Mouse (Mus musculus): ENCODE results near the gene Hsf4. TPM values are rescaled to one million over a fixed set of nuclear protein-coding genes. Genes with fewer than 3 reads are reported as not detected.
"Not testable (repeated sequence)": the region's sequence is repeated elsewhere in the genome, so short reads cannot be mapped to it uniquely, and the experiment has no call there.

The Hsf4 gene
- polyA plus RNA-seq, 1 experiment from 2014 or later, result 0.13 TPM

GRCm38 (mm10) chr8:105288231-105288630, 18.6 kb downstream of the Hsf4 start:
- Histone ChIP-seq H3K4me3 (replicated peaks) (0 out of 2 replicates have a peak overlapping the region, but pooled peaks have one; percentile 50), H3K27ac (no peak overlapping the region), H3K9me3 (no peaks in the 10 kb centered on the region), H3K4me1 (replicated peaks) (peaks cover 26% of the 10 kb centered on the region), H3K9ac (replicated peaks) (no peak overlapping the region), H3K27me3 (peaks cover 23% of the 10 kb centered on the region), H3K36me3 (peaks cover 19% of the 10 kb centered on the region), H3K4me2 (peak overlapping the region; percentile 83)
- ATAC-seq (ENCODE audit: insufficient number of reproducible peaks, insufficient read depth, low FRiP score, low TSS enrichment, low read depth), result no peak
- WGBS, result 85% methylated on average over 5 of the region's 5 CpGs

DNA sequence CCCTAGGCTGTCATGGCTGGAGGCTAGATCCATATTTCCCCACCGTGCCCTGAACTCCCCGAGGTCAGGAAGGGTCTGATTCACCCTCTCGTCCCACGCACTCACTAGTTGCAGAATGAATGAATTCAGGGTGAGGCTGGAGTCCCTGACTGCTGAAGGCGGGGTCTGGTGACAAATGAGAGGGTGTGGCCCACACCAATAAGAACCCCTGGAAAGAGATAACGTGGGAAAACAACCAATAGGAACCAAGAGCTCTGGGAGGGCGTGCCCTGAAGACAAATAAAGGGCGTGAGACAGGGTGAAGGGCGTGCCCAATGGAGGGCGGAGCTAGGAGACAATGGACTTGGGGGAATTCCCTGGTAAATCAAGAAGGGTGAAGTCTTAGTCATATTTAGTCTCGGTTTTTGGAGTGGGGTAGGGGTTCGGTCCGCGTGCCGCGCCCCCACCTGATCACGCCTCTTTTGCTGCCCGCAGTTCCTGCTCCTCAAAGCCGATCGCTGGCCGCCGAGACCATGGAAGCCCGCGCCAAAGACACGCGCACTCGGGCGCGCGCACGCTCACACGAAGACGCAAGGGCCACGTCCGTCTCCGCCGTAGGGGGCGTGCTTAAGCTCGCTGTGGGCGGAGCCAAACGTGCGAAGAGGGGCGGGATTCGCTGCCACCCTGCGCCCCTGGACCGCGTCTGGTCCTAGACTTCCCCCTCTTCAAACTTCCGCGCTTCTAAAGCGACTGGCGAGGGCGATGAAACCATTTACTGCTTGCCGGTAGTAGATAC, 19.5 kb downstream of the Hsf4 start:
- H3K9ac ChIP-seq (replicated peaks), result peak overlapping the region; percentile 56
- 1% methylated on average over 53 of the region's 53 CpGs for WGBS
- H3K36me3 ChIP-seq, result peaks cover 17% of the 10 kb centered on the region
- H3K27ac ChIP-seq, result peak overlapping the region; percentile 58
- ATAC-seq (ENCODE audit: insufficient number of reproducible peaks, insufficient read depth, low FRiP score, low TSS enrichment, low read depth), result peak; percentile 86
- peak overlapping the region; percentile 50 for H3K4me3 ChIP-seq (replicated peaks)
- peaks cover 27% of the 10 kb centered on the region for H3K27me3 ChIP-seq
- peaks cover 26% of the 10 kb centered on the region for H3K4me1 ChIP-seq (replicated peaks)
- peak overlapping the region; percentile 83 for H3K4me2 ChIP-seq
- H3K9me3 ChIP-seq, result no peaks in the 10 kb centered on the region

- WGBS, result 2% methylated on average over 43 of the region's 43 CpGs
- Histone ChIP-seq H3K4me3 (replicated peaks) (peak within 1 kb of the TSS; percentile 50), H3K9me3 (no peaks in the 10 kb centered on the region), H3K27ac (peak within 1 kb of the TSS; percentile 58), H3K9ac (replicated peaks) (peak within 1 kb of the TSS; percentile 56), H3K4me1 (replicated peaks) (peaks cover 26% of the 10 kb centered on the region), H3K27me3 (peaks cover 22% of the 10 kb centered on the region), H3K4me2 (peak within 1 kb of the TSS; percentile 83), H3K36me3 (peaks cover 12% of the 10 kb centered on the region)
- ATAC-seq (ENCODE audit: insufficient number of reproducible peaks, insufficient read depth, low FRiP score, low TSS enrichment, low read depth), result peak; percentile 23
Measured at GRCm38 (mm10) chr8:105289805-105290460, 20.3 kb downstream of the Hsf4 start, which contains the start of gene 4931428F04Rik. Gene 4931428F04Rik (minus strand): TSS chr8:105289864.

- peak overlapping the region; percentile 83 for H3K4me2 ChIP-seq
- H3K4me3 ChIP-seq (replicated peaks), result peak overlapping the region; percentile 50
- peaks cover 26% of the 10 kb centered on the region for H3K4me1 ChIP-seq (replicated peaks)
- H3K27me3 ChIP-seq, result peaks cover 24% of the 10 kb centered on the region
- 8% methylated on average over 31 of the region's 31 CpGs for WGBS
- peaks cover 7% of the 10 kb centered on the region; the same call in 1 of the 2 replicates for H3K36me3 ChIP-seq
- no peak for ATAC-seq (ENCODE audit: insufficient number of reproducible peaks, insufficient read depth, low FRiP score, low TSS enrichment, low read depth)
- H3K9ac ChIP-seq (replicated peaks), result no peak overlapping the region
- H3K27ac ChIP-seq, result no peak overlapping the region
- H3K9me3 ChIP-seq, result no peaks in the 10 kb centered on the region
Measured at GRCm38 (mm10) chr8:105290554-105291314, 21.1 kb downstream of the Hsf4 start.

DNA sequence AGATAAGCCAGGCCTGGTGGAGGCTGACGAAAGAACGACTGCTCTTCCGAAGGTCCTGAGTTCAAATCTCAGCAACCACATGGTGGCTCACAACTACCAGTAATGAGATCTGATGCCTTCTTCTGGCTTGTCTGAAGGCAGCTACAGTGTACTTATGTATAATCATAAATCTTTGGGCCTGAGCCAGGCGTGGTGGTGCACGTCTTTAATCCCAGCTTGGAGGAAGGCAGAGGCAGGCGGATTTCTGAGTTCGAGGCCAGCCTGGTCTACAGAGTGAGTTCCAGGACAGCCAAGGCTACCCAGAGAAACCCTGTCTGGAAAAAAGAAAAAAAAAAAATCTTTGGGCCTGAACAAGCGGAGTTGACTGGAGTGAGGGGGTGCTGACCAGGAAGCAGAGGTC, 21.8 kb downstream of the Hsf4 start:
- not testable (repeated sequence) for H3K27ac ChIP-seq; H3K9me3 ChIP-seq; H3K36me3 ChIP-seq; ATAC-seq (ENCODE audit: insufficient number of reproducible peaks, insufficient read depth, low FRiP score, low TSS enrichment, low read depth); H3K4me2 ChIP-seq; H3K9ac ChIP-seq (replicated peaks); H3K4me3 ChIP-seq (replicated peaks)
- Histone ChIP-seq H3K27me3 (peaks cover 27% of the 10 kb centered on the region), H3K4me1 (replicated peaks) (peaks cover 26% of the 10 kb centered on the region)
- WGBS, result 91% methylated on average over 8 of the region's 8 CpGs

DNA sequence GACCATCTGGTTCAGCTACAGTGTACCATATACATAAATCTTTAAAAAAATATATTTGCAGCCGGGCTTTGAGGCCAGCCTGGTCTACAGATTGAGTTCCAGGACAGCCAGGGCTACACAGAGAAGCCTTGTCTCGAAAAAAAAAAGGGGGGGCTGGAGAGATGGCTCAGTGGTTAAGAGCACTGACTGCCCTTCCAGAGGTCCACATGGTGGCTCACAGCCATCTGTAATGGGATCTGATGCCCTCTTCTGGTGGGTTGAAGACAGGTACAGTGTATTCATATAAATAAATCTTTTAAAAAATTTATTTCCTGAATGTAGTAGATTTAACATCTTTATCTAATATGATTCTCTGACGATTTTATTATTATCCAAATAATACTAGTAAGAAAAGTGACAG, 22.2 kb downstream of the Hsf4 start:
- H3K9me3 ChIP-seq; H3K4me2 ChIP-seq; H3K36me3 ChIP-seq; H3K27ac ChIP-seq; H3K4me3 ChIP-seq (replicated peaks); H3K9ac ChIP-seq (replicated peaks); ATAC-seq (ENCODE audit: insufficient number of reproducible peaks, insufficient read depth, low FRiP score, low TSS enrichment, low read depth): not testable (repeated sequence)
- WGBS, result 62% methylated on average over 3 of the region's 3 CpGs
- Histone ChIP-seq H3K4me1 (replicated peaks) (peaks cover 29% of the 10 kb centered on the region), H3K27me3 (peaks cover 27% of the 10 kb centered on the region)

GRCm38 (mm10) chr8:105292471-105292870, 22.9 kb downstream of the Hsf4 start:
- peaks cover 32% of the 10 kb centered on the region for H3K4me1 ChIP-seq (replicated peaks)
- no peaks in the 10 kb centered on the region for H3K9me3 ChIP-seq
- H3K4me3 ChIP-seq (replicated peaks), result no peak overlapping the region
- H3K9ac ChIP-seq (replicated peaks), result no peak overlapping the region
- ATAC-seq (ENCODE audit: insufficient number of reproducible peaks, insufficient read depth, low FRiP score, low TSS enrichment, low read depth), result no peak
- peaks cover 27% of the 10 kb centered on the region for H3K27me3 ChIP-seq
- H3K4me2 ChIP-seq, result no peak overlapping the region
- H3K27ac ChIP-seq, result no peak overlapping the region
- WGBS, result 79% methylated on average over 7 of the region's 7 CpGs
- H3K36me3 ChIP-seq, result no peaks in the 10 kb centered on the region

DNA sequence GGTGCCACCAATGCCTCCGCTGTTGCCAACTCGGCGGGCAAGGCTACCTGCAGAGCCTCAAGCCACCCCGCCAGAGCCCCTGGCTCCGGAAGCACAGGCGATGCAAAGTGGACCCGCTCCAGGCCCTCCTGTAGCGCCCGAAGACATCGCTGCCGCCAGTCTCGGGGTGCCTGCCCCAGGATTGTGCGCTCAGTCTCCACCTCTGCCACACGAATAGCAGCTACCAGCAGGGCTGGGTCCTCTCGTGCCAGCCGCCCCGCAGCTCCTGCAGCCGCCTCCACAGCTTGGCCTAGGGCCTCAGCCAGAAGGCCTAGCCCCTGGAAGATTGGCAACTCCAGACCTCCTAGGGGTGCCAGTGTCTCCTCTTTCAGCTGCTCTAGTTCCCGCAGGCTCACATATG, 23.8 kb downstream of the Hsf4 start:
- Histone ChIP-seq H3K4me1 (replicated peaks) (peaks cover 29% of the 10 kb centered on the region), H3K36me3 (peaks cover under 1% of the 10 kb centered on the region; the same call in 1 of the 2 replicates), H3K9ac (replicated peaks) (no peak overlapping the region), H3K4me3 (replicated peaks) (no peak overlapping the region), H3K4me2 (no peak overlapping the region), H3K27ac (no peak overlapping the region), H3K27me3 (peaks cover 27% of the 10 kb centered on the region), H3K9me3 (no peaks in the 10 kb centered on the region)
- WGBS, result 67% methylated on average over 19 of the region's 19 CpGs
- no peak for ATAC-seq (ENCODE audit: insufficient number of reproducible peaks, insufficient read depth, low FRiP score, low TSS enrichment, low read depth)

- Histone ChIP-seq H3K27me3 (peaks cover 25% of the 10 kb centered on the region), H3K4me1 (replicated peaks) (peaks cover 28% of the 10 kb centered on the region), H3K36me3 (peaks cover 13% of the 10 kb centered on the region), H3K9ac (replicated peaks) (0 out of 2 replicates have a peak overlapping the region, but pooled peaks have one; percentile 18), H3K4me2 (no peak overlapping the region), H3K4me3 (replicated peaks) (0 out of 2 replicates have a peak overlapping the region, but pooled peaks have one; percentile 4), H3K9me3 (no peaks in the 10 kb centered on the region), H3K27ac (no peak overlapping the region)
- WGBS, result 74% methylated on average over 9 of the region's 9 CpGs
- no peak for ATAC-seq (ENCODE audit: insufficient number of reproducible peaks, insufficient read depth, low FRiP score, low TSS enrichment, low read depth)
Measured at GRCm38 (mm10) chr8:105294776-105295175, 25.2 kb downstream of the Hsf4 start.

DNA sequence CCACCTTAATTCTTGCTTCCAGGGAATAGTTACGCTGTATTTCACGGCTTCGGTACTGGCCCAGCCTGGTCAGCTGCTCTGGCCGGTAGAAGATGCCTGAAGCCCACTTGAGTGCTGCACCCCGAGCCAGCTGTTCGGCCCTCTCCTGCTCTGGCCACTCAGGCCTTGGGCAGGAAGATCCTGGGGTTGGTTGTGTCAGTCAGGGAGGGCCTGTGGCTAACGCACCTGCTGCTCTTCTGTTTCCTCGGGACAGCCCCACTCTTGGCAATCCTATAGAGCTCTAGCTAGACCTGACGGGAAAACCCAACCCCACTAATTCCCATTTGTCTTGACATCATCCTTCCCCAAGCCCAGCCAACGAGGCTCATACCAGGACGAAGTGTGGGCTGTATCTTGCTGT, 25.7 kb downstream of the Hsf4 start:
- Histone ChIP-seq H3K9me3 (no peaks in the 10 kb centered on the region), H3K4me1 (replicated peaks) (peaks cover 23% of the 10 kb centered on the region), H3K4me2 (no peak overlapping the region), H3K36me3 (peaks cover 18% of the 10 kb centered on the region), H3K27me3 (peaks cover 20% of the 10 kb centered on the region), H3K4me3 (replicated peaks) (0 out of 2 replicates have a peak overlapping the region, but pooled peaks have one; percentile 4), H3K9ac (replicated peaks) (no peak overlapping the region), H3K27ac (no peak overlapping the region)
- 73% methylated on average over 11 of the region's 11 CpGs for WGBS
- no peak for ATAC-seq (ENCODE audit: insufficient number of reproducible peaks, insufficient read depth, low FRiP score, low TSS enrichment, low read depth)

All from limb, embryonic 12.5 days (tissue).